Mouse (Mus musculus) small intestine, adult 2 months (tissue): ENCODE measurements around the gene Rraga. TPM values are rescaled to one million over a fixed set of nuclear protein-coding genes. Genes with fewer than 3 reads are reported as not detected.

Experiments used
- polyA plus RNA-seq: library from polyadenylated mRNA; depleted of rRNA; stranded (reverse); fragments of >200 nt; gene quantifications from 2 replicates; pipeline ENCODE4 v1.2.3, GENCODE M21; 2012; rRNA removed

The Rraga gene
- polyA plus RNA-seq, 1 experiment: 22.1 TPM

Other genes with a start within 250 kb of the Rraga start
- not detected in 2 replicates for gene Saxo1, start 17.3 kb upstream of the Rraga start, polyA plus RNA-seq
- gene Haus6, start 36.4 kb downstream of the Rraga start, polyA plus RNA-seq: 1.3 and 3.4 TPM in 2 replicates
- 41.0 and 119 TPM in 2 replicates for gene Plin2, start 94.4 kb downstream of the Rraga start, polyA plus RNA-seq
- 2.4 and 4.4 TPM in 2 replicates for gene Dennd4c, start 172.9 kb downstream of the Rraga start, polyA plus RNA-seq